Mouse (Mus musculus) brain, embryonic 18.5 days (tissue): ENCODE results near the gene H3f3a.
A peak's percentile ranks its signal among the peaks of the same experiment; 100 is the strongest.

Experiments used
- DNase-seq: peaks from one replicate; pipeline ENCODE4 v3.0.0-alpha.2; 2012; ENCODE audit warnings: low read depth, low spot score

Gene H3f3a

GRCm38 (mm10) chr1:180823716-180824115, 10.0 kb upstream of the H3f3a start:
- no peak for DNase-seq

GRCm38 (mm10) chr1:180822276-180822675, 8.5 kb upstream of the H3f3a start:
- no peak for DNase-seq

GRCm38 (mm10) chr1:180821101-180821500, 7.4 kb upstream of the H3f3a start:
- DNase-seq: no peak

- no peak for DNase-seq
Measured at GRCm38 (mm10) chr1:180818000-180818399, 4.3 kb upstream of the H3f3a start.

GRCm38 (mm10) chr1:180815371-180816024, 1.8 kb upstream of the H3f3a start:
- no peak for DNase-seq

GRCm38 (mm10) chr1:180813409-180813884, 296 bp downstream of the H3f3a start:
- DNase-seq: peak; percentile 87

- peak; percentile 30 for DNase-seq
Measured at GRCm38 (mm10) chr1:180812463-180813408, 1.0 kb downstream of the H3f3a start.

GRCm38 (mm10) chr1:180811596-180812462, 1.9 kb downstream of the H3f3a start:
- no peak for DNase-seq

- no peak for DNase-seq
Measured at GRCm38 (mm10) chr1:180810976-180811375, 2.8 kb downstream of the H3f3a start.

GRCm38 (mm10) chr1:180808831-180809230, 4.9 kb downstream of the H3f3a start:
- no peak for DNase-seq

GRCm38 (mm10) chr1:180803881-180804280, 9.9 kb downstream of the H3f3a start:
- DNase-seq: no peak

GRCm38 (mm10) chr1:180801466-180801994, 12.2 kb downstream of the H3f3a start:
- DNase-seq: no peak

- no peak for DNase-seq
Measured at GRCm38 (mm10) chr1:180800814-180801213, 12.9 kb downstream of the H3f3a start.

GRCm38 (mm10) chr1:180800022-180800421, 13.7 kb downstream of the H3f3a start:
- no peak for DNase-seq

- DNase-seq: no peak
Measured at GRCm38 (mm10) chr1:180799253-180799652, 14.5 kb downstream of the H3f3a start.

GRCm38 (mm10) chr1:180798660-180799059, 15.1 kb downstream of the H3f3a start:
- no peak for DNase-seq

GRCm38 (mm10) chr1:180794170-180794569, 19.6 kb downstream of the H3f3a start:
- DNase-seq: no peak

GRCm38 (mm10) chr1:180793445-180794117, 20.2 kb downstream of the H3f3a start:
- DNase-seq: no peak

GRCm38 (mm10) chr1:180792814-180793213, 20.9 kb downstream of the H3f3a start:
- no peak for DNase-seq

GRCm38 (mm10) chr1:180791821-180792480, 21.8 kb downstream of the H3f3a start:
- DNase-seq: no peak
